Mouse (Mus musculus): ENCODE measurements at regions not wholly inside any gene's neighbourhood (a gene's known extent, or its start where the extent isn't known, plus 50 kb on each side); places are given as distances from the start of the nearest gene placed in this dataset.

GRCm38 (mm10) chr16:8351424-8351823 lies 73.5 kb downstream of the Tmem114 start:
- DNase-seq = no peak

GRCm38 (mm10) chr16:8349148-8349547 lies 75.8 kb downstream of the Tmem114 start:
- no peak for DNase-seq

GRCm38 (mm10) chr16:8348645-8349044 lies 76.3 kb downstream of the Tmem114 start:
- no peak for DNase-seq

GRCm38 (mm10) chr16:8345216-8345615 lies 79.7 kb downstream of the Tmem114 start:
- no peak for DNase-seq

- peak; percentile 5 to 40 for DNase-seq
Measured at GRCm38 (mm10) chr16:8333081-8333710, 91.7 kb downstream of the Tmem114 start.

GRCm38 (mm10) chr16:8311996-8312395 lies 112.9 kb downstream of the Tmem114 start:
- no peak for DNase-seq

- DNase-seq = peak in 1 of 2 experiments; percentile 1
Measured at GRCm38 (mm10) chr16:8306389-8306788, 118.5 kb downstream of the Tmem114 start.
